Mouse (Mus musculus) lung, postnatal 25 days (tissue): Measurements from ENCODE around the gene Zmynd8.
A peak's percentile ranks its signal among the peaks of the same experiment; 100 is the strongest.

Experiments used
- DNase-seq: peaks from one replicate; pipeline ENCODE4 v3.0.0; 2022; ENCODE audit warnings: low spot score

Zmynd8 gene

GRCm38 (mm10) chr2:165858453-165859384 is 40.1 kb downstream of the Zmynd8 start:
- no peak for DNase-seq

GRCm38 (mm10) chr2:165857841-165858426 is 40.9 kb downstream of the Zmynd8 start:
- peak; percentile 46 for DNase-seq

- DNase-seq, result peak; percentile 68
Observed at GRCm38 (mm10) chr2:165857395-165857831, 41.4 kb downstream of the Zmynd8 start.

GRCm38 (mm10) chr2:165856611-165857200 is 42.1 kb downstream of the Zmynd8 start:
- no peak for DNase-seq

- peak; percentile 68 for DNase-seq
Observed at GRCm38 (mm10) chr2:165855641-165856301, 43.0 kb downstream of the Zmynd8 start.

- no peak for DNase-seq
Observed at GRCm38 (mm10) chr2:165854207-165854968, 44.4 kb downstream of the Zmynd8 start.

- DNase-seq, result no peak
Observed at GRCm38 (mm10) chr2:165852896-165853633, 45.8 kb downstream of the Zmynd8 start.

- peak; percentile 55 for DNase-seq
Observed at GRCm38 (mm10) chr2:165852453-165852852, 46.4 kb downstream of the Zmynd8 start.

GRCm38 (mm10) chr2:165851811-165852415 is 46.9 kb downstream of the Zmynd8 start:
- DNase-seq, result no peak

GRCm38 (mm10) chr2:165850826-165851225 is 48.0 kb downstream of the Zmynd8 start:
- no peak for DNase-seq

- DNase-seq, result peak; percentile 61
Observed at GRCm38 (mm10) chr2:165849129-165849528, 49.7 kb downstream of the Zmynd8 start.

GRCm38 (mm10) chr2:165846787-165847186 is 52.0 kb downstream of the Zmynd8 start:
- peak; percentile 60 for DNase-seq

- no peak for DNase-seq
Observed at GRCm38 (mm10) chr2:165845490-165845889, 53.3 kb downstream of the Zmynd8 start.

- peak; percentile 65 for DNase-seq
Observed at GRCm38 (mm10) chr2:165843350-165843749, 55.5 kb downstream of the Zmynd8 start.

- no peak for DNase-seq
Observed at GRCm38 (mm10) chr2:165842241-165842640, 56.6 kb downstream of the Zmynd8 start.

GRCm38 (mm10) chr2:165841805-165842204 is 57.0 kb downstream of the Zmynd8 start:
- DNase-seq, result no peak

- DNase-seq, result no peak
Observed at GRCm38 (mm10) chr2:165840852-165841251, 58.0 kb downstream of the Zmynd8 start.

- DNase-seq, result no peak
Observed at GRCm38 (mm10) chr2:165839317-165839652, 59.5 kb downstream of the Zmynd8 start.

GRCm38 (mm10) chr2:165838606-165839316 is 60.1 kb downstream of the Zmynd8 start:
- no peak for DNase-seq

GRCm38 (mm10) chr2:165834601-165835000 is 64.2 kb downstream of the Zmynd8 start:
- DNase-seq, result no peak
